Mouse (Mus musculus): Measurements from ENCODE around the gene Gpt2. TPM values are rescaled to one million over a fixed set of nuclear protein-coding genes. Genes with fewer than 3 reads are reported as not detected.

The Gpt2 gene
- polyA plus RNA-seq, 2 experiments, result 8.7 to 13.1 TPM

DNA sequence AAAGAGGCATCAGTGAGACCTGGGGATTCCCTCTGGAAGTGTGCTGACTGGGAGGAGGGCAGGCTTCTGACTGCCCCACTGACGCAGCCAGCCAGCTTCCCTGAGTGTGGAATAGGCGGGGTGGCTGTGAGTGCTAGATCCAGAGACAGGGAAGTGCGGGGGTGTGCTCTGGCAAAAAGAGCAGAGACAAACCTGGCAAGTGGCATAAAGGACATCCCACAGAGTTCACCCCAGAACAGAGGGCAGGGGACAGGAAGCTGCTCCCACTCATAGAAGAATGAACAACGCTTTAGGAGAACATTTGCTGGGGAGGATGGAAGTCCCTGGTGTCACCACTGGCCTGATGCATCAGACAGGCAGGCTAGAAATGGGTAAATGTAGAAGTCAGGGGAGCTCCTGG is 25.0 kb downstream of the Gpt2 start:
- no peaks in the 10 kb centered on the region for H3K4me1 ChIP-seq (replicated peaks; ENCODE audit: control insufficient read depth in 2 of 2, insufficient read depth in 2 of 2, low read length in 1 of 2)
- whole genome bisulfite sequencing (ENCODE audit: insufficient replicate concordance), result 64% methylated on average over 4 of the region's 4 CpGs
- H3K9ac ChIP-seq (replicated peaks), result no peak overlapping the region
- no peak overlapping the region for H3K27ac ChIP-seq
- DNase-seq (ENCODE audit: low read depth in 3 of 3, low spot score in 3 of 3) (no peak), ATAC-seq (ENCODE audit: insufficient read depth) (no peak)
- H3K9me3 ChIP-seq (ENCODE audit: control insufficient read depth, low read length), result no peaks in the 10 kb centered on the region
- H3K36me3 ChIP-seq (replicated peaks; ENCODE audit: control insufficient read depth, insufficient read depth, low read depth), result no peaks in the 10 kb centered on the region
- no peak overlapping the region for H3K4me2 ChIP-seq (ENCODE audit: low read depth)
- no peak for TF ChIP-seq CTCF (IDR thresholded peaks at IDR 0.05; ENCODE audit: low read depth)
- TF ChIP-seq EP300 (IDR thresholded peaks at IDR 0.05; ENCODE audit: low read depth), result no peak
- no peak overlapping the region for H3K4me3 ChIP-seq (ENCODE audit: insufficient read depth in 1 of 2, low read depth in 2 of 2, low read length in 2 of 2)
- H3K27me3 ChIP-seq (ENCODE audit: control insufficient read depth, insufficient read depth, low read length), result no peaks in the 10 kb centered on the region

DNA sequence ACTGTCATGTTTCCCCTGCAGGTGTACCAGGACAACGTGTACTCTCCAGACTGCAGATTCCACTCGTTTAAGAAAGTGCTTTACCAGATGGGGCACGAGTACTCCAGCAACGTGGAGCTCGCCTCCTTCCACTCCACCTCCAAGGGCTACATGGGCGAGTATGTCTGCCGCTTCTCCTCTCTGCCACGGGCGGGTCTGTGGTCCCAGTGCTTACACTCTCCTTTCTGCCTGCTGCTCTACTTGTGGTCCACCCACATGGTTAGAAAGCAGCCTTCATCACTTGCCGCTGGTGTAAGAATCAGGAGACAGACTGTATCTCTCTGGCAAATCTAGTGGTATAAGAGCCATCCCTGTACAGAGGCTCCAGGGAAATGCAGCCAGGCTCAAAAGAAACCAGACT is 25.6 kb downstream of the Gpt2 start:
- no peak overlapping the region for H3K4me2 ChIP-seq (ENCODE audit: low read depth)
- TF ChIP-seq EP300 (IDR thresholded peaks at IDR 0.05; ENCODE audit: low read depth) (no peak), CTCF (IDR thresholded peaks at IDR 0.05; ENCODE audit: low read depth) (no peak)
- H3K27ac ChIP-seq, result no peak overlapping the region

DNA sequence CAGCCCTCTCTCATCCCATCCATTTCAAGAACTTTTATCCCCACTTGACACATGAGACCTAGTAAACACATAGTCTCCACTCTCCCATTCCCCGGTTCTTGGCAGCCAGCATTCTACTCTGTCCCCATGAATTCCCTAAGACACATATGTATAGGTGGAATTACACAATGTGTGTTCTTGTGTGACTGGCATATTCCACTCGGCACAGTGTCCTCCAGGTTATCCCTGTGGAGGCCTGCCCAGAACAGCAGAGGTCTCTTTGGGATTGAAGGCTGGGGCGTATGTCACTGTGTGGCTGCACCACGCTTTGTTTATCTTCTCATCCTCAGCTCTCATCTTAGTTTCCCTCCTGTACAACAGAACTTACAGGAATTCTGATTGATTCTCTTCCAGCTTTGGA is 28.2 kb downstream of the Gpt2 start:
- Histone ChIP-seq H3K4me1 (replicated peaks; ENCODE audit: control insufficient read depth in 2 of 2, insufficient read depth in 2 of 2, low read length in 1 of 2) (no peaks in the 10 kb centered on the region), H3K27me3 (ENCODE audit: control insufficient read depth, insufficient read depth, low read length) (no peaks in the 10 kb centered on the region)
- TF ChIP-seq CTCF (IDR thresholded peaks at IDR 0.05; ENCODE audit: low read depth), result no peak

More for the DNA sequence above, 25.6 kb downstream of the Gpt2 start:
- Histone ChIP-seq H3K27me3 (ENCODE audit: control insufficient read depth, insufficient read depth, low read length) (no peaks in the 10 kb centered on the region), H3K4me1 (replicated peaks; ENCODE audit: control insufficient read depth in 2 of 2, insufficient read depth in 2 of 2, low read length in 1 of 2) (no peaks in the 10 kb centered on the region), H3K36me3 (replicated peaks; ENCODE audit: control insufficient read depth, insufficient read depth, low read depth) (no peaks in the 10 kb centered on the region), H3K9me3 (ENCODE audit: control insufficient read depth, low read length) (no peaks in the 10 kb centered on the region), H3K4me3 (ENCODE audit: insufficient read depth in 1 of 2, low read depth in 2 of 2, low read length in 2 of 2) (no peak overlapping the region), H3K9ac (replicated peaks) (no peak overlapping the region)
- 71% methylated on average over 10 of the region's 10 CpGs for WGBS (ENCODE audit: insufficient replicate concordance)
- DNase-seq (ENCODE audit: low read depth in 3 of 3, low spot score in 3 of 3) (no peak), ATAC-seq (ENCODE audit: insufficient read depth) (no peak)

DNA sequence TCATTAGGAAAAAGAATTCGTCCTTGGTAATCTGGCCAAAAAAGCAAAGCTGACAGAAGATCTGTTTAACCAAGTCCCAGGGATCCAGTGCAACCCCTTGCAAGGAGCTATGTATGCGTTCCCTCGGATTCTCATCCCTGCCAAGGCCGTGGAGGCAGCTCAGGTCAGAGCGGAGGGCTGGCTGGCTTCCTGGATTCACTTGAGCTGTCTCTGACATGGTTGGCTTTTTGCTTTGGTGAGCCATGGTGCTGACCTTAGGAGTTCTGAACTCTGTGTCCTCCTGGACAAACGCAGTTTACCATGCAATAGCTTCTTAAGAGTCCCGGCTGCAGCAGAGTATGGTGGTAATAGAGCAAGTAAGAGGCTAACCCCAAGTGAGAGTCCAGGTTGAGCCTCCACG is 29.0 kb downstream of the Gpt2 start:
- Histone ChIP-seq H3K36me3 (replicated peaks; ENCODE audit: control insufficient read depth, insufficient read depth, low read depth) (no peaks in the 10 kb centered on the region), H3K9me3 (ENCODE audit: control insufficient read depth, low read length) (no peaks in the 10 kb centered on the region), H3K4me1 (replicated peaks; ENCODE audit: control insufficient read depth in 2 of 2, insufficient read depth in 2 of 2, low read length in 1 of 2) (no peaks in the 10 kb centered on the region), H3K27ac (no peak overlapping the region), H3K4me3 (ENCODE audit: insufficient read depth in 1 of 2, low read depth in 2 of 2, low read length in 2 of 2) (no peak overlapping the region), H3K4me2 (ENCODE audit: low read depth) (no peak overlapping the region), H3K27me3 (ENCODE audit: control insufficient read depth, insufficient read depth, low read length) (no peaks in the 10 kb centered on the region), H3K9ac (replicated peaks) (no peak overlapping the region)
- no peak for ATAC-seq (ENCODE audit: insufficient read depth)
- no peak for TF ChIP-seq CTCF (IDR thresholded peaks at IDR 0.05; ENCODE audit: low read depth)
- no peak for TF ChIP-seq EP300 (IDR thresholded peaks at IDR 0.05; ENCODE audit: low read depth)
- 74% methylated on average over 8 of the region's 8 CpGs for WGBS (ENCODE audit: insufficient replicate concordance)
- DNase-seq (ENCODE audit: low read depth in 3 of 3, low spot score in 3 of 3), result no peak

More for the DNA sequence above, 28.2 kb downstream of the Gpt2 start:
- H3K4me2 ChIP-seq (ENCODE audit: low read depth), result no peak overlapping the region
- no peak overlapping the region for H3K4me3 ChIP-seq (ENCODE audit: insufficient read depth in 1 of 2, low read depth in 2 of 2, low read length in 2 of 2)
- no peak for ATAC-seq (ENCODE audit: insufficient read depth)
- no peaks in the 10 kb centered on the region for H3K9me3 ChIP-seq (ENCODE audit: control insufficient read depth, low read length)
- WGBS (ENCODE audit: insufficient replicate concordance), result 76% methylated on average over 4 of the region's 4 CpGs
- no peak for DNase-seq (ENCODE audit: low read depth in 3 of 3, low spot score in 3 of 3)
- no peak overlapping the region for H3K27ac ChIP-seq
- H3K9ac ChIP-seq (replicated peaks), result no peak overlapping the region
- H3K36me3 ChIP-seq (replicated peaks; ENCODE audit: control insufficient read depth, insufficient read depth, low read depth), result no peaks in the 10 kb centered on the region

DNA sequence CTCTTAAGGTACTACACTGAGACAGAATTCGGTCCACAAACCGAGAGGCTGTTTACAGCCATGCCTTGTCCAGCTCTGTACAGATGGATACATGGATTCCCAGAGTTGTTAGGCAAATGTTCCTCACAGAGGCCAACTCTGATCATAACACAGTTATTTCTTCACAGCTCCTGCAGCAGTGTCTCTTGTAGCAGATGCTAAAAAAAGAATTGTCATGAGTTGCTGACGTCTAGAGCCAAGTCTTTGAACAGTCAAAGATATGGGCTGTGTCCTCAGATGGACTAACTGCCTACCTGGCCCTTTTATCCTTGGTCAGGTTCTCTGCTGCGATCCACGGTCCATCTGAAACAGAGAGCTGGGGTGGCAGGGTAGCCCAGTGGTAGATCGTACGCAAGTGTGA is 31.7 kb downstream of the Gpt2 start:
- no peak overlapping the region for H3K4me2 ChIP-seq (ENCODE audit: low read depth)
- 77% methylated on average over 7 of the region's 7 CpGs for WGBS (ENCODE audit: insufficient replicate concordance)
- H3K36me3 ChIP-seq (replicated peaks; ENCODE audit: control insufficient read depth, insufficient read depth, low read depth), result no peaks in the 10 kb centered on the region
- no peak overlapping the region for H3K9ac ChIP-seq (replicated peaks)
- H3K9me3 ChIP-seq (ENCODE audit: control insufficient read depth, low read length), result no peaks in the 10 kb centered on the region
- DNase-seq (ENCODE audit: low read depth in 3 of 3, low spot score in 3 of 3) (no peak), ATAC-seq (ENCODE audit: insufficient read depth) (no peak)
- no peak overlapping the region for H3K27ac ChIP-seq
- peaks cover 0 to 4% of the 10 kb centered on the region in 2 experiments; a peak in 1 of 4 replicates for H3K4me1 ChIP-seq (replicated peaks; ENCODE audit: control insufficient read depth in 2 of 2, insufficient read depth in 2 of 2, low read length in 1 of 2)
- no peak overlapping the region for H3K4me3 ChIP-seq (ENCODE audit: insufficient read depth in 1 of 2, low read depth in 2 of 2, low read length in 2 of 2)
- no peak for TF ChIP-seq CTCF (IDR thresholded peaks at IDR 0.05; ENCODE audit: low read depth)
- no peak for TF ChIP-seq EP300 (IDR thresholded peaks at IDR 0.05; ENCODE audit: low read depth)
- no peaks in the 10 kb centered on the region for H3K27me3 ChIP-seq (ENCODE audit: control insufficient read depth, insufficient read depth, low read length)

All from liver, embryonic 14.5 days (tissue).